Mouse (Mus musculus) hindbrain, embryonic 15.5 days (tissue): ENCODE measurements around the gene Mybphl. TPM values are rescaled to one million over a fixed set of nuclear protein-coding genes. Genes with fewer than 3 reads are reported as not detected.

Experiments used
- ATAC-seq: fragments of 200-750 bp; cut with Nextera tagmentation; 2 replicates; pipeline ENCODE4 v1.8.0; 2017; ENCODE audit warnings: low read depth, moderate number of reproducible peaks, moderate TSS enrichment; ENCODE audit not compliant: low FRiP score
- H3K27ac ChIP-seq: fragments of 300-500 bp; sonication (generic); replicated peaks from 2 replicates; pipeline ENCODE4 v1.5.1; 2015; ENCODE audit warnings: mild to moderate bottlenecking, inconsistent platforms
- H3K27me3 ChIP-seq: fragments of 300-500 bp; sonication (generic); 2 replicates; pipeline ENCODE4 v1.6.1; 2015; ENCODE audit warnings: control low read depth, inconsistent platforms
- H3K36me3 ChIP-seq: fragments of 300-500 bp; sonication (generic); 2 replicates; pipeline ENCODE4 v1.6.1; 2015; ENCODE audit warnings: control low read depth, inconsistent platforms
- H3K4me1 ChIP-seq: fragments of 300-500 bp; sonication (generic); replicated peaks from 2 replicates; pipeline ENCODE4 v1.6.1; 2015; ENCODE audit warnings: control low read depth, inconsistent platforms
- H3K4me2 ChIP-seq: fragments of 300-500 bp; sonication (generic); 2 replicates; pipeline ENCODE4 v1.6.1; 2015; ENCODE audit warnings: moderate library complexity, mild to moderate bottlenecking, inconsistent platforms
- H3K4me3 ChIP-seq: fragments of 300-500 bp; sonication (generic); 2 replicates; pipeline ENCODE4 v1.5.1; 2015; ENCODE audit warnings: mild to moderate bottlenecking, inconsistent platforms
- H3K9ac ChIP-seq: fragments of 300-500 bp; sonication (generic); 2 replicates; pipeline ENCODE4 v1.6.1; 2015; ENCODE audit warnings: inconsistent platforms
- H3K9me3 ChIP-seq: fragments of 300-500 bp; sonication (generic); 2 replicates; pipeline ENCODE4 v1.6.1; 2016; ENCODE audit warnings: control low read depth, inconsistent platforms
- WGBS: fragments of 180-500 bp; shearing (Covaris S2); methylation state at CpG from one replicate; pipeline ENCODE4 v1.1.7; 2015; 5-methylcytosine and 5-hydroxymethylcytosine counted together
- polyA plus RNA-seq: library from polyadenylated mRNA; unstranded; fragments of >200 nt; fragmentation: Nextera tagmentation; extraction: Ambion mirVana; gene quantifications from 2 replicates; pipeline ENCODE4 v1.2.1, GENCODE M21; 2015

The Mybphl gene
- polyA plus RNA-seq, 1 experiment from 2014 or later, result 0.35 TPM

DNA sequence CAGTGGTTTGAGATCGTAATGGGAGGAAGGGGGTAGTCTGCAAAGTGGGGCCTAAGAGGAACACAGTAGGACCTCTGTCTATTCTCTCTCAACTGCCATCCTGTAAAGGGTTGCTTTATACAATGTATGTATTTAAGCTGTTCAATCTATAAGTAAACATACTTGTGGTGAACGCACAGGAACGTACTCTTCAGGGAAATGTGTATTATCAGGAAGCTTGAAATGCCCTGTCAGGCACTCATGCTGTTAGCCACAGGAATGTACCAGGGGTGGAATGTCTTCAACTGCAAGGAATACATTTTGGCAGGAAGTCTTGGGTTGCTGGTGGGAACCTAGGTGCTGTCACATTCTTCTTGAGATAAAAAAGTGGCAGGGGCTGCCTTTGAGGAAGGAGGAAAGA is 8.0 kb downstream of the Mybphl start:
- H3K27me3 ChIP-seq, result no peaks in the 10 kb centered on the region
- H3K4me3 ChIP-seq, result no peak overlapping the region
- H3K27ac ChIP-seq, result no peak overlapping the region
- no peaks in the 10 kb centered on the region for H3K9me3 ChIP-seq
- H3K36me3 ChIP-seq, result no peaks in the 10 kb centered on the region
- no peak overlapping the region for H3K4me2 ChIP-seq
- no peak overlapping the region for H3K9ac ChIP-seq
- no peaks in the 10 kb centered on the region for H3K4me1 ChIP-seq
- no peak for ATAC-seq
- 84% methylated on average over 3 of the region's 3 CpGs for WGBS

DNA sequence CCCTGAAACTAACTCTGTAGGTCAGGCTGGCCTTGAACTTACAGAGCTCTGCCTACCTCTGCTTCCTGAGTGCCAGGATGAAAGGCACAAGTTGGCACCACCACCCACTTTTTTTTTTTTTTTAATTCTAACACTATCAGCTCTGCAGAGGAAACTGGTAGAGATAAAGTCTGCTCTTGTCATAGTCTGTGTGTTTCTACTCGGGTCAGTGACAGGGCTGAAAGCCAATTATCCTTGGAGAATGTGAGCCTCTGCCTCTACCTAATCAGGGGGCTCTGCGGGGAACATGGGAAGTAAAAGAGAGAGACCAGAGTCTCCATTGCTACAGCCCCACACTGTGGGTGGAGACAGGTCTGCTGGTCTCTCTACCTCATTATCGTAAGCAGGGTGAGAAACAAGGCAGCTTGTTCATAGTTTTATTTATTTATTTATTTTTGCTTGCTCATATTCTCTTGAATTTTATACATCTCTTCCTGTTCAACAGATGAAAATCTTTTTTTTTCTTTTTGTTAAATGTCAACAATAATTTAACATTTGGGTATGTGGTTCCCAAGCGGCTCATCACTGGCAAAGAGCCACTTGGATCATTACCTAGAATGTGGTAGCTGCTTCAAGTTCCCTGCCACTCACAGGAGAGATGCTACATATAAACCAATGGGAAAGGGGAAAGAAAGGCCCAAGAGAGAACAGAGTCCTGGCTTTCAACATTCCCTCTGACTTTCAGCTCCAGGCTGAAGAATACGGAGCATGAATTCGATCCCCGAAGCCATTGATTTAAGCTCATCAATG is 14.4 kb downstream of the Mybphl start:
- no peaks in the 10 kb centered on the region for H3K36me3 ChIP-seq
- H3K27ac ChIP-seq, result no peak overlapping the region
- peaks cover 14% of the 10 kb centered on the region for H3K4me1 ChIP-seq
- no peak overlapping the region for H3K4me3 ChIP-seq
- H3K9ac ChIP-seq, result no peak overlapping the region
- no peaks in the 10 kb centered on the region for H3K27me3 ChIP-seq
- WGBS, result 62% methylated on average over 7 of the region's 7 CpGs
- no peak overlapping the region for H3K4me2 ChIP-seq
- H3K9me3 ChIP-seq, result no peaks in the 10 kb centered on the region
- no peak for ATAC-seq

DNA sequence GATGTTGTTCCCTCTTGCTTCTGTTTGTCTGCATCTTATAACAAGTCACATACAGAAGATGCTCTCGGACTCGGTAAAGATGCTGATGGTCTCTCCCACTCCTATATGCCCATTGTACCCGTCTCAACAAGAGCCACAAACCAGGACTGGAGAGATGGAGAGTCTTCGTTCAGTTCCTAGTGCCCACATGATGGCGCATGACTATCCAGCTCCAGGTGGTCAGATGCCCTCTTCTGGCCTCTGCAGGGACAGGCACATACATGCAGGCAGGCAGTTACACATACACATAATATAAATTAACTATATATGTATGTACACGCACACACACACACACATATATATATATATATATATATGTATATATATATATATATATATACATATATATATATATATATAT is 16.0 kb downstream of the Mybphl start:
- Histone ChIP-seq H3K36me3 (no peaks in the 10 kb centered on the region), H3K9ac (no peak overlapping the region), H3K4me2 (no peak overlapping the region), H3K27me3 (no peaks in the 10 kb centered on the region), H3K9me3 (no peaks in the 10 kb centered on the region), H3K4me1 (peaks cover 18% of the 10 kb centered on the region), H3K4me3 (no peak overlapping the region), H3K27ac (no peak overlapping the region)
- 74% methylated on average over 6 of the region's 6 CpGs for WGBS
- ATAC-seq, result no peak

DNA sequence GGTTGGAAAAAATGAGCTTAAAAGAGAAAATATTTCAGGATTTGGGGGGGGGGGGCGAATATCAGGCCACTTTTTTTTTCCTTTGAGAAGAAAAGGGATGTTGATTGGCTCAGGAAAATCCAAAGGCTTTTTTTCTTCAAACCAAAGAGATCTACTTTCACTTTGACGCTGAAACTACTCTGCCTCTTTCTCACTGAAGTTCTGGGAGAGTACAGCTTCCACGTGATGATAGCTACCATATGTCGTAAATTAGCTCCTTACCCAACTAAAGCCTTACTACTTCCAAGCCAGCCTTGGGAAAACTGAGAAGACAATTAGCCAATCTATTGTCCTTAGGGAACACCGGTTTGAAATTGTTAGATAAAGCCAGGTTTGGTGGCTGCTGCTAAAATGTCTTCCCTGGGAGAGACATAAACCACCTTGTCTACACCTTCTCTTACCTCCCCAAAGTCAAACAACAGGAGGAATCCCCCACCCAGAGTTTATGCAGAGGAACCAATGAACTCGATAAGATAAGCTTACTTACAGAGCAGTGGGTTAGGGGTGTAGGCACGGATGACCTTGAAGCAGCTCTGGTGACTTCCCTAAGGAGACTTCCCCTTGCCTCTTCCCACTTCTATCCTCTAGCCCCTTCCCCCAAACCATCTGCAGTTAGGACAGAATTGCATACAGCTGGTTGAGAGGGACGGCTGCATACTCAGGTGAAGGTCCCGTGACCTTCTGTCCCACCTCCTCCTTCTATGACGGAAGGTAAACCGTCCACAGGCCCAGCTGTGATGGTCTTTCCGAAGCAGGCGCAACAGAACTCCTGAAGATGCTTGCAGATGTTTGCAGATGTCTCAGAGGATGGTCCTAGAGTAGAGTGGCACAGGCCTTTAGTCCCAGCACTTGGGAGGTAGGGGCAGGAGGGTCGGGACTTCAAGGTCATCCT is 17.5 kb downstream of the Mybphl start:
- H3K9ac ChIP-seq, result no peak overlapping the region
- peaks cover 18% of the 10 kb centered on the region for H3K4me1 ChIP-seq
- no peak overlapping the region for H3K4me2 ChIP-seq
- WGBS, result 83% methylated on average over 14 of the region's 14 CpGs
- no peaks in the 10 kb centered on the region for H3K36me3 ChIP-seq
- H3K9me3 ChIP-seq, result no peaks in the 10 kb centered on the region
- no peak overlapping the region for H3K27ac ChIP-seq
- no peak for ATAC-seq
- H3K27me3 ChIP-seq, result no peaks in the 10 kb centered on the region
- H3K4me3 ChIP-seq, result no peak overlapping the region

DNA sequence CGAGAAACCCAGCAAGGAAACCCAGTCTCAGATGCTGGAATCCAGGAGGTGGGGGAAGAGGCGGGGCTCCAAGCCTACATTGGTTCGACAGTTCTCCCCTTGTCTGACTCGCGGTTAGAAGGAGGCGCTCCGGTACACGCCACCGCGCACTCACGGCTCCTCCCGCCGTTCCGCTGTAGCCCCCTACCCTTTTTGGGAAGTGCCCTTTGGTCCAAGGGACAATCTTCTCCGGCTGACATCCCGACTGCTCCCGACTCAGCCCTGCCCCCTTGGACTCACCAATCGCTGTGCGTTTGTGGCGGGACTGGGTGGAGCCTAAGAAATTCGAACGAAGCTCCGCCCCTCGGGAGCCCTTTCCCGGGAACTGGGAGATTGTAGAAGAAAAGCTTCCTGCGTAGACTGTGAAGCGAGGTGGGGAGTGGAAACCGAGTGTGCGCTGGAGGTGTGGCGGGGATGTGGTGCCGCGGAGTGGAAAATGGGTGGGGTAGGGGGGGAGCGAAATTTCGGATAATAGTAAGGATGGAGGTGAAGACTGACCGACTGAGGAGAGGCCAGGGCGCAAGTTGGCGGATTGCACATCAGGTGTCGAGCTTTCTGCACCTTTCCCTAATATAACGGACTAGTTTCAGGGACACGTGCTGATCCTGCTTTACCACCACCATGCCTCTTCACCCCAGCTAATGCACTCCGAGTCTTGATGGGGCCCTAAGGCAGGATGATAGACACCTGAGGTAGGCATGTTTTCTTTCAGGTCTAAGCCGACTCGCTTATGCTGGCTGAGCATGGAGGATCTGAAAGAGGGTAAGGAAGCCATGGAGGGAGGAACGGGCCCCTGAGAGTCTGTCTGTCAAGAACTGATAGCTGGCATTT is 19.0 kb downstream of the Mybphl start, which contains the start of gene Psrc1:
Gene Psrc1 (plus strand): TSS at position 355 of the 870 bp plus-strand sequence.
- under 1% methylated on average over 44 of the region's 44 CpGs for WGBS
- Histone ChIP-seq H3K27me3 (no peaks in the 10 kb centered on the region), H3K4me1 (peaks cover 18% of the 10 kb centered on the region), H3K4me3 (peak within 1 kb of the TSS; percentile 82), H3K9me3 (no peaks in the 10 kb centered on the region), H3K4me2 (peak within 1 kb of the TSS; percentile 72), H3K36me3 (no peaks in the 10 kb centered on the region), H3K9ac (peak within 1 kb of the TSS; percentile 52), H3K27ac (peak within 1 kb of the TSS; percentile 71)
- ATAC-seq, result peak; percentile 94

DNA sequence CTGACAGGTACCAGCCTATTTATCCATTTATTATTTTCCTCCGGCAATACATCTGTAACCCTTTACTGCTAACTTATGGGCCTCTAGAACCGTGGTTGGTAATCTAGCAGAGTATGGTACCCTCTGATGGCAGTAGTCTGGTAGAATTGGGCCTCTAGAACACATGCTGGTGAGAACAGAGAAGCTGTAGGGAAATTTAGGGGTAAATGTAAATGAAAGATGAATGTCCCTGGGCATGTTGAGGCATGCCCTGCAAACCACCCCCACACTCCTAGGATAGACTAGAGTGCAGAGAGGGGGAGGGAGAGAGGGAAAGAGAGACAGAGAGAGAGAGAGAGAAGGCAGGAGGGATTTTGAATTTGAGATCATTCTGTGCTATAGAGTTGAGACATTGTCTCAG is 19.7 kb downstream of the Mybphl start:
- H3K4me1 ChIP-seq, result peaks cover 19% of the 10 kb centered on the region
- no peaks in the 10 kb centered on the region for H3K9me3 ChIP-seq
- peak overlapping the region; percentile 82 for H3K4me3 ChIP-seq
- no peak for ATAC-seq
- no peak overlapping the region for H3K27ac ChIP-seq
- H3K36me3 ChIP-seq, result no peaks in the 10 kb centered on the region
- no peaks in the 10 kb centered on the region for H3K27me3 ChIP-seq
- 35% methylated on average over 2 of the region's 2 CpGs for WGBS
- H3K9ac ChIP-seq, result peak overlapping the region; percentile 52; the same call in 1 of the 2 replicates
- peak overlapping the region; percentile 72 for H3K4me2 ChIP-seq

DNA sequence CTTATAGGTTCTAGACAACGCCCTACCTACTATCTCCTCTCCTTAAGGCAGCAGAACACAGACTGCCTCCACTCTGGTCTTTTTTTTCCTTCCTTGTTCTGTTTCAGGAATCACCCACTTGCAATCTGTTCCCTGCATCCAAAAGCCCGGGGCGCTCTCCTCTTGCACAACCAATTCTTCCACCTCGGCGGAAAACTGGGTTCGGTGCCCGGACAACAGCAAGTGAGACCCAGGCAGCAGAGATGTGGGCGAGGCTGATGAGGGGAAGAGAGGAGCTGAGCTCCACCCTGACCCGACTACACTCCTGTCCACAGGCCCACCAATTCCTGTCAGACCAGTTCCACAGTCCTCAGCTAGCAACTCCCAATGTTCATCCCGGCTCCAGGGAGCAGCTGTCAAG is 21.5 kb downstream of the Mybphl start:
- Histone ChIP-seq H3K4me2 (no peak overlapping the region), H3K9ac (no peak overlapping the region), H3K27me3 (no peaks in the 10 kb centered on the region), H3K4me1 (peaks cover 20% of the 10 kb centered on the region), H3K9me3 (no peaks in the 10 kb centered on the region), H3K4me3 (no peak overlapping the region), H3K36me3 (no peaks in the 10 kb centered on the region), H3K27ac (no peak overlapping the region)
- WGBS, result 93% methylated on average over 10 of the region's 10 CpGs
- no peak for ATAC-seq

DNA sequence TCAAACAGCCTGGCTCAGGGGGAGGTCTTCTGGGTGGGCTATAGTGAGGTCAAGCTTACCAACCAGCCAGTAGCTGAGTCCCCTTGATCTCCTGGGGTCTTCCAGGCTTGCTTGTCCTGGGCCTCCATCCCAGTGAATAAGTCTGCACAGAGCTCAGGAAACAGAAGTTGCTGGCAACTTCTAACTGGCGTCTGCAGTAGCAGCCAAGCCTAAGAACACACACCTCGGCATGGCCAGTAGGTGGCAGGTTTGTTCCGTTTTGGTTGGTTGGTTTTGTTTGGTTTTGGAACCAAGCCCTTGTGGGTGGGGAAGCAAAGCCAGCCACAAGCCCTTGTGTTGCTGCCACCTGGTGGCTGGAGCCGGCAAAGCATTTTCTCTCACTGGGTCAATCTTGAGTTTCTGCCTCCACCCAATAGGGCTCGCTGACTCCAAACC is 24.4 kb downstream of the Mybphl start:
- ATAC-seq, result peak; percentile 80
- no peaks in the 10 kb centered on the region for H3K9me3 ChIP-seq
- H3K4me3 ChIP-seq, result no peak overlapping the region
- no peak overlapping the region for H3K9ac ChIP-seq
- WGBS, result 5% methylated on average over 5 of the region's 5 CpGs
- H3K27me3 ChIP-seq, result no peaks in the 10 kb centered on the region
- H3K36me3 ChIP-seq, result peaks cover 17% of the 10 kb centered on the region; the same call in 1 of the 2 replicates
- no peak overlapping the region for H3K27ac ChIP-seq
- H3K4me2 ChIP-seq, result no peak overlapping the region
- H3K4me1 ChIP-seq, result peaks cover 5% of the 10 kb centered on the region; the same call in 1 of the 2 replicates

DNA sequence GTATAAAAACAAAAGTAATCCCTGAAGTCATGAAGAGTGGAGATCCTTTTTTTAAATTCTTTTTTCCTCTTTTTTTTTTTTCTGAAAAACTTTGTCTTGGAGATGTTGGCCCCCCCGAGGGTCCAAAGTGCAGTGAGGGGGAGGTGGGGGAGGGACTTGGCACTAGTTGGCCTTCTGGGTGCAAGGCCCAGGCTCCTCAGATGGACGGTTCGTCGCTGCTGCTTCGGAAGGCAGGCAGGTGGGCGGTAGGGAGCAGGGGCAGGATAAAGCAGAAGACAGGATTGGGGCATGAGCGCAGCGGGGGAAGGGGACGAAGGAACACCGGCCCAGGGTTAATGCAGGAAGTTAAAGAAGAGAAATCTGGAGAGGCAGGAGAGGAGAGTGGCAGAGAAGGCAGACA is 27.6 kb downstream of the Mybphl start:
- 24% methylated on average over 10 of the region's 10 CpGs for WGBS
- Histone ChIP-seq H3K4me1 (0 out of 2 replicates have a peak, but pooled peaks cover 3% of the 10 kb centered on the region), H3K9me3 (no peaks in the 10 kb centered on the region), H3K27ac (no peak overlapping the region), H3K4me3 (no peak overlapping the region), H3K4me2 (no peak overlapping the region), H3K36me3 (peaks cover 46% of the 10 kb centered on the region), H3K27me3 (no peaks in the 10 kb centered on the region), H3K9ac (no peak overlapping the region)
- no peak for ATAC-seq

DNA sequence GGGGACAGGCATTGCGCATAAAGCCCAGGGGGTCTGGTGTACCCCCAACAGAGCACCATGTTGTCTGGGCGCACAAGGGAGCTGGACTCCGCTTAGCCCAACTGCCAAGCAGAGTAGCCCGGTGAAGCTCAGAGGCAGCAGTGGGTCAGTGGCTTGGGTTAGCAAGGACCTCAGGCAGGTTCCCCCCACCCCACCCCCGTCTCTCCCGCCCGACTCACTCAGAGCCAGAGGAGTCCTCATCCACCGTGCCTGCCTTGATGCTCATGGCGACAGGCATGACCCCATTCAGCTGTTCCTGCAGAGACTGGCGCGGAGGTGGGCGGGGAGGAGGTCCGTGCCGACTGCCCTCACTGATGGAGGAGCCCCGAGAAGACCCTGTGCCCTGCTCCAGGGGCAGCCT is 28.1 kb downstream of the Mybphl start:
- peaks cover 51% of the 10 kb centered on the region for H3K36me3 ChIP-seq
- H3K4me2 ChIP-seq, result no peak overlapping the region
- no peak overlapping the region for H3K4me3 ChIP-seq
- no peaks in the 10 kb centered on the region for H3K9me3 ChIP-seq
- H3K9ac ChIP-seq, result no peak overlapping the region
- ATAC-seq, result no peak
- WGBS, result 37% methylated on average over 15 of the region's 15 CpGs
- no peak overlapping the region for H3K27ac ChIP-seq
- no peaks in the 10 kb centered on the region for H3K27me3 ChIP-seq
- H3K4me1 ChIP-seq, result 0 out of 2 replicates have a peak, but pooled peaks cover 3% of the 10 kb centered on the region

DNA sequence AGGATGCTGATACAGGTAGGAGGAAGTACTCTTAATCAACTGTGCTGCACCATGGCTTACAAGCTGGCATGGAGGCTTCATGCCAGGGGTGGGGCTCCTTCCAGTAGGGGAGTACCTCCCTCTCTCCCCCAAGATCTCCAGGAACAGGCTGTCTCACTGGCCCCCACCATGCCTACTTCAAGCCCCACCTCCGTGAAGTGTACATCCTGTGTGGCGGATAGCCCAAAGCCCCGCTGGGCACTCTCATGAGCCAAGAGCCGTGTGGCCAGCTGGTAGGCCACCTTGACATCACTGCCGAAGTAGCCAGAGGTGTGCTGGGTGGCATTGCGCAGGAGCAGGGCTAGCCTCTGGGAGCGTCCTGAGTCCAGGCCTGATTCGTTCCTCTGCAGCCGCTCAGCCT is 33.6 kb downstream of the Mybphl start:
- no peaks in the 10 kb centered on the region for H3K9me3 ChIP-seq
- no peak overlapping the region for H3K9ac ChIP-seq
- peaks cover 11% of the 10 kb centered on the region for H3K4me1 ChIP-seq
- no peak overlapping the region for H3K4me2 ChIP-seq
- 91% methylated on average over 9 of the region's 9 CpGs for WGBS
- ATAC-seq, result no peak
- H3K36me3 ChIP-seq, result peaks cover 80% of the 10 kb centered on the region
- H3K4me3 ChIP-seq, result no peak overlapping the region
- no peak overlapping the region for H3K27ac ChIP-seq
- H3K27me3 ChIP-seq, result no peaks in the 10 kb centered on the region
